Mouse (Mus musculus) megakaryocyte progenitor cell, adult 5-6 weeks (primary cell): Measurements from ENCODE around the gene Chuk. TPM values are rescaled to one million over a fixed set of nuclear protein-coding genes. Genes with fewer than 3 reads are reported as not detected.
"Not testable (repeated sequence)": the region's sequence is repeated elsewhere in the genome, so short reads cannot be mapped to it uniquely, and the experiment has no call there.

ENCODE experiments used
- ATAC-seq: replicated peaks from 2 replicates; pipeline ENCODE4 v1.8.0; 2016; ENCODE audit warnings: mild to moderate bottlenecking, moderate TSS enrichment, inconsistent platforms; ENCODE audit not compliant: poor library complexity
- total RNA-seq, 2 experiments: library from RNA; stranded (forward) in 1 of 2; stranded (reverse) in 1 of 2; fragments of 157-497, 149-512 nt in 1 of 2; fragments of 200-1000 nt in 1 of 2; gene quantifications; 2 replicates each; pipeline versions ENCODE4 v1.2.3 to v1.2.4; 2015 to 2017

Gene Chuk
- total RNA-seq (2015) (41.4 and 44.0 TPM in 2 replicates), total RNA-seq (2017) (52.6 and 74.3 TPM in 2 replicates)

DNA sequence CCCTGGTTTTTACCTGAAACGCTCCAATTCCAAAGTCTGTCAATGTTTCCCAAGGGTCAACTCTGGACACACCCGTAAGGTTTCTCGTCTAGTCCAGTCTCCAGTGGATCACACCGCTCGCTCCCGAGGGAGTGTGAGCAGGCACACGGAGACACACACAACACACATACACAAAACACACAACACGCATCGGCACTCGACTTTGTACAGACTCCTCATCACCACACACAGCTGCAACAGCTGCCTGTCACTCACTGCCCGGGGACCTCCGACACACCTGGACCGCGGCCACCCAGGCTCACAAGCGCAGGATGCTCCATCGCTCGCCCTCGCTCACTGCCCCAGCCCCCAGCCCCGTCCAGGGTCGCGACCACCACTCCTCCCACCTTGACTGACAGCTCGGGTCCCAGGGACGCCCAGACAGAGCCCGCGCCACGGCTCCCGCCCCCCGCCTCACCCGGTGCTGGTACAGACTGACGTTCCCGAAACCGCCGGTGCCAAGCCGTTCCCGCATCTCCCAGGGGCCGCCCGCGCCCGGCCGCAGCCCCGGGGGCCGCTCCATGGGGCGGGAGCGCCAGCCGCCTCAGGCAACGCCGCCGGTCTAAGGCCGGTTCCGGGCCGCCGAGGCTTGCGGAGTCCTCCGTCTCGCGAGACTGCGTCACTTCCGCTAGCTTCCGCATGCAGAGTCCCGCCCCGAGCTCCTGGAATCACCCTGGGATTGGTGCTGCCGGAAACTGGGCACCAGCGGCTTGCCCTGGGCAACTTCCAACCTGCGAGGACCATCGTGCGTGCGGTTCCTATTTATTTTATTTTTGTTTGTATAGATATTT is at the start of gene Chuk:
Chuk (minus strand) TSS at position 650 of the 830 bp plus-strand sequence.
- ATAC-seq, result peak; percentile 96

DNA sequence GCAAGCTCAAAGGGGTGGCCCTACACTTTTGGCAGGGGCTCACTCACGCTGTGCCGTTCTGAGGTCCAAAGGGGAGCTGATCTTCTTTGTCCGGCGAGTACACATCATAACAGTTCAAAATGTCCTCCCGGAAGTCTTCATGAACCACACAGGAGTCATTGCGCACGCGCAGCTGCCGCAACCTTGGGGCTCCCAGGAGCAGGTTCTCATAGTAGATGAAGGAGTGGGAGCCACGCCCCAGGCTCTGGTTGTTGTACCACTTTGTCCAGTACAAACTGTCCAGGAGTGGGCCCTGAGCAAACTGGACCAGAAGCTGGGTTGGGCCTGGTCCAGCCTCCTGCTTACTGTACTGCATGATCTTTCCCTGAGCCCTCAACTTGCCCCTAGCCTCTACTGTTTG is 49.7 kb upstream of the Chuk start:
- no peak for ATAC-seq

DNA sequence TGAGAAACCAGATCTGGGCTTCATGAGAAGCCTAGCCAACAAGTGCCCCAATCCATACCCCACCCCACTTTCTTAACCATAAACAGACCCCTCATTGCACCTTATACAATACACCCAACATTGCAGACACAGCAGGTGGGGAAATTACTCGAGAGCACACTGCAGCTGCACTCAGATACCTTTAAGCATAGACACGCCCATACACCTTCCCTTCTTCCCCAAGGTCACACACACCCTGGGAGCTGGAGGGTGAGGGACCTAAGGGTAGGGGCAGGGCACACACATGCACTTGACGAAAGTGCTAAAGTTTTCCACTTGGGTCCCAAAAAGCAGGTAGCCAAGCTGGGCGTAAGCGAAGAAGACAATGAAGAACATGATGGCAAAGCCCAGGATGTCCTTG is 46.5 kb upstream of the Chuk start:
- ATAC-seq, result no peak

GRCm38 (mm10) chr19:44148991-44149390 is 41.7 kb upstream of the Chuk start:
- ATAC-seq, result no peak

DNA sequence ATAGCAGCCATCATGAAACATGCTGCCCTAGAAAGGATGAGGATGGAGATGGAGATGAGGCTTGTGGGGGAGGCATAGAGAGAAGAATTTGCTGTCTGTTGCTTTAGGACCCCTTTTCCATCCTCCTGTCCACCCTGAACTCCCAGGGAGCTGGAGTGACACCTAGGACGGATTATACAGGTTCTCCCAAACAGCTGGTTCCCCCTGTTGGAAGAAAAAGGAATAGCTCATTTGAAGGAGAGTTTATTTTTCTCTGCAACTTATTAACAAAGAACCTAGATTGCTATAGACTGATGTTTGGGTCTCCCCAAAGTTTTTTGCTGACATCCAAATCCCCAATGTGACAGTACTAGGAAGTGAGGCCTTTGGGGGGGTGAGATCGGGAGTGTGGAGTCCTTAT is 41.1 kb upstream of the Chuk start:
- no peak for ATAC-seq

DNA sequence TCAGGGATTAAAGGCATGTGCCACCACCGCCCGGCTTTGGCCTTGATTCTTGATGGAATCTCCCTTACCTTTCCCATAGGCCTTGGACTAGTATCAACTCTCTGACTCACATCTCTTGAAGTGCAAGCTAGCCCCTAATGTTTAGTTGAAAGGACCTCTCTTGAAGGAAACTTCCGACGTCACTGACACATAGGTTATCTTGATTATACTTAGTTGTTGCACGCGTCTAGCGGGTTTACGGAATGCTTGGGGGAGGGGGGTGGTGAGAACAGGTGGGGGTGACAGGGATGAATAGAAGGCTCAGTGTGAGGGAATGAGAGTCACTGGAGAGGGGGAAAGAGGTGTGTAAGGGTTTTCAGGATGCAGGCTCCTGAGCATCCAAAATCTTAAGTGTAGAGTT is 39.7 kb upstream of the Chuk start:
- no peak for ATAC-seq

GRCm38 (mm10) chr19:44146568-44146879 is 39.2 kb upstream of the Chuk start:
- ATAC-seq, result peak; percentile 9; the same call in 1 of the 2 replicates

DNA sequence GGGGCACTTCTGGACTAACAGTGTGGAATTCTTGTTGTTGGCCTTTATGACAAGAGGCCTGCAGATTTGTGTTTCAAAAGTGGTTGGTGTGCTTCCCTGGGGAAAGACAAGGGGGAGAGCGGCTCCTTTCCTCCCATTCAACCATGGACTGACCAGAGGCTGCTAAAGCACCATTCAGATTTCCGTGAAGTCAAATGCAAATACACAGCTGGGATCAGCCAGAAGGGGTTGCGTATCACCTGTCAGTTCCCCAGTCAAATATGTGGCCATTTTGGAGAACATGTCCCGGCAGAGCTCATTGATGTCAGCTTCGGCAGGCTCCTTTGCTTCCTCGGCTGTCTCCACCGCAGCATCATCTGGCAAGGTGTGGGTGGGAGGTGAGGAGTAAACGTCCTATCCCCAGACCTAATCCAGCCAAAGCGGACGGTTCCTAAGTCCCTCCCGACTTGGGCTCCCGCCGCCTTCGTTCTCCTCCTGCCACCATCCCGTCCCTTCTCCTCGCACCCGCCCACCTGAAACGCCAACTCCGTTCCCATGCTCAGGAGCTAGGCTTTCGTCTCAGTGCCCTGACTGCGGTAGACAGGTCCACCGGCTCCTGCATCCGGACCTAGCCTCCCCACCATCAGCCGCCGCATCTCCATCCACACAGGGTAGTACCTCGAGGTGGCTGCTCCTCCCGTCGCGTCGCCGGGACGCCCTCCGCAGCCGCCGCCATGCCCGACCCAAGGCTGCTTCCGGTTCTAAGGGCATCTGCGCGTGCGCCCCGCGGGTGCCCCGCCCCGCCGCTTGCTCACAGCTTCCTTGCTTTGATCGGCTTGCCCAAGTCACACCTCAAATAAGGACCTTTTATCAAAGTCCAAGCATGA is 38.7 kb upstream of the Chuk start, which contains the start of gene Bloc1s2:
Bloc1s2 (minus strand) TSS at position 745 of the 866 bp plus-strand sequence.
- peak; percentile 87 for ATAC-seq

- ATAC-seq, result peak; percentile 50
These were observed 37.1 kb upstream of the Chuk start for GRCm38 (mm10) chr19:44144366-44144765.

DNA sequence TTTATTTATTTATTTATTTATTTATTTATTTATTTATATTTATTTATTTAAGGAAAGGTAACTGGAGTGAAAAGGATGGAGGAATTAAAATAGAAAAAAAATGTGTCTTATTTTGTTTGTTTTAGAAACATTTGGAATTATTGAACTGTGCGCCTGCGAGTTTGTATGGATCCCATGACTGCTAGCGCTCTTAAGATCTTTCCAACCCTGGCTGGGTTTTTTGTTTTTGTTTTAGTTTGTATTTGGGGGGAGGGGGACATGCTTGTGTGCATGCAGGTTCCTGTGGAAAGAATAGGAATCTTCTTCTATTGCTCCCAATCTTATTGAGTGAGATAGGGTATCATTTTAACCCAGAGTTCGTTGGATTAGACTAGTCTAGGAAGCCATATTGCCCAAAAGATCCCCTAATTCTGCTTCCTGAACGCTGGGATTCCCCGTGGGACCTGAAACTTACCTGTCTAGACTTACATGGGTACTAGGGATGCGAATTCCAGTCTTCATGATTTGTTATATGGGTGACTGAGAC is 28.7 kb upstream of the Chuk start:
- no peak for ATAC-seq

GRCm38 (mm10) chr19:44135072-44135959 is 28.0 kb upstream of the Chuk start, which contains the start of gene Cwf19l1:
TSS of gene Cwf19l1 (minus strand) at chr19:44135876.
- peak; percentile 93 for ATAC-seq

DNA sequence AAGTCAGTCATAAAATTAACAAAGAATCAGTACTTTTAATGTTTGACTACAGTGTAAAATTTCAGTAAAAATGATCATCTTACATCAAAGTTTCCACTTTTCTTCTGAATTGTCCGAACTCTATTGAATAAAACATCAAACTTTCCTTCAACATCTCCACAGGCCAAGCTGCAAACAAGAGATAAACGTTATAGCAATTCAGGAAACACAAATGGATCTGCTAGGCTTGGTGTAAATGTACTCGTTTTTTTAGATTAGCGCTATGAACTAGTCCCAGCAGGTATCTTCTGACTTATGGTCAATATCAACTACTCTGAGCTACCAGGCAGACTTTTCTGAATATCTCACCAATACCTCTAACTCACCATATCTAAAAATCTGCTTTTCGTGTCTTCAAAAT is 25.6 kb upstream of the Chuk start:
- ATAC-seq, result no peak

GRCm38 (mm10) chr19:44128560-44128959 is 21.3 kb upstream of the Chuk start:
- no peak for ATAC-seq

GRCm38 (mm10) chr19:44127729-44128497 is 20.6 kb upstream of the Chuk start:
- ATAC-seq, result no peak

- ATAC-seq, result no peak
These were observed 13.9 kb upstream of the Chuk start for GRCm38 (mm10) chr19:44121137-44121536.

GRCm38 (mm10) chr19:44120686-44121085 is 13.4 kb upstream of the Chuk start:
- ATAC-seq, result not testable (repeated sequence)

DNA sequence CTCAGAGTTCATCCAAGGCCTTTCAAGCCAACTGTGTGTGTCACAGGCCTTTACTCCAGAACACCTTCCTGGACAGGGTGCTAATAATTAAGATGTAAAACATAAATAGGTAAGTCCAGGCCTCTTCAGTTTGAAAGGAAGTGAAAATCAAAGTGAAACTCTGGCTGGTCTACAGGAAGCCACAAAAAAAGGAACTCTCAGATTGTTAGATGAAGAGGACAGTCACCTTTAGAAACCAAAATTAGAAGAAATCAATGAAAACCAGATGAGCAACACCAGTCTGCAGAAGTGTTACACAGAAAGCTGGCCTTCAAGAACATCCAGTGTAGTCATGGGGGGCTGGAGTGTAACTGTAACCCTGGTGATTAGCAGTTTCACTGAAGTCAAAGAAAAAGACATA is 10.5 kb upstream of the Chuk start:
- no peak for ATAC-seq

DNA sequence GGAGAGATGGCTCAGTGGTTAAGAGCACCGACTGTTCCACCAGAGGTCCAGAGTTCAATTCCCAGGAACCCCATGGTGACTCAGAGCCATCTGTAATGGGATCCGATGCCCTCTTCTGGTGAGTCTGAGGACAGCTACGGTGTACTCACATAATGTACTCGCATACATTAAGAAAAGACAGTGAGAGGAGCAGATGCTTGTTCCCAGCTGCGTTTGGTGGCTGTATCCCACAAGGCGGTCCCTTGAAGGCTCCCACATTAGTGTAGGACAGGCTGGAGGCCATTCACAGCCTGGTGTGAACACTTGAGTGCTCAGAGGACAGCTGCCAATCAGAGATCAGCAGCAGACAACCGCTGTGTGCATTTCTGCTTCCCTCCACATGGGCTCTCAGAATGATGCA is 4.4 kb upstream of the Chuk start:
- peak; percentile 46 for ATAC-seq

GRCm38 (mm10) chr19:44110356-44110755 is 3.1 kb upstream of the Chuk start:
- ATAC-seq, result no peak

GRCm38 (mm10) chr19:44108996-44109395 is 1.7 kb upstream of the Chuk start:
- ATAC-seq, result no peak
